Mouse (Mus musculus) embryo, embryonic 9.5 days (tissue): ENCODE results near the gene Mpeg1.

Experiments
- DNase-seq: peaks from one replicate; pipeline ENCODE4 v3.0.0-alpha.2; 2017; ENCODE audit errors: extremely low spot score

Gene Mpeg1

DNA sequence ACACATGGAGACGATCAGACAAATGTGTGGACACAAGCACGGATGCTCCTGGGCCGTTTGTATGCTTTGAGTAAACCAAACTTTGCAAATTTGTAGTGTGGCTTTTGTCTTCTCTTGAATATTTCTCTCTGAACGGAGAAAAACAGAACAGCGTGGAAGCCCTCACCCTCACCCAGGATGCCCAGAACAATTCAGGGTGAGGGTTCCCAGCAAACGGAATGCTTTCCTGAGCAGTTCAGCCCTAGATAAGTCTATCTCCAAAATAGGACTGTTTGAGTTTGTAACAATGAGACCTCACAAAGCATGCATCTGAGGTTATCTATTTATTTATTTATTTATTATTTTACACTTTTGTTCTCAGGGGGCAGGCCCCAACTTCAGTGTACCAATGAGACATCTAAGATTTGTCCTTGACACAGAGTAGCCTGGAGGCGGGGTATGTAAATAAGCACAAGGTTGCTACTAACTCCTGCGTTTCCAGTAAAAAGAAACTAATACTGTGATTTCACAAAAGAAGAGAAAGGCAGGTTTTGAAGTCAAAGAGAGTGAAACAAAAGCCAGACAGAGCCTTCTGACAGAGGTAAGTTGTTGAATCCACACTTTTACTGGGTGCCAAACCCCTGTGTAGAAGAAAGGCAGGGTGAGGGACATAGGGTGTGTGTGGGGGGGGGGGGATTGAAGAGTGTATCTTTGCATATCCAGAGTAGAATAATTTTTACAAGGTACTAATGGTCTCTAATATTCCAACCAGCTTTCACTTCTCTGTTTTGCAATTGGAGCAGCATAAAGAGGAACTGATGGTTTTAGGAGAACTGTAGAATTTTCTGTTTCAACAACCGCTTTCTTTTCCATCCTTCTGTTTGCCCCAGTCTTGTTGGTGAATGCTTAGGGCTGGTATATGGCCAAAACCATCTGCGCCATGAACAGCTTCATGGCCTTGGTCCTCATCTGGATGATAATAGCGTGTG lies at the start of gene Mpeg1:
Mpeg1 (plus strand) TSS at position 498 of the 968 bp plus-strand sequence.
- DNase-seq = no peak

DNA sequence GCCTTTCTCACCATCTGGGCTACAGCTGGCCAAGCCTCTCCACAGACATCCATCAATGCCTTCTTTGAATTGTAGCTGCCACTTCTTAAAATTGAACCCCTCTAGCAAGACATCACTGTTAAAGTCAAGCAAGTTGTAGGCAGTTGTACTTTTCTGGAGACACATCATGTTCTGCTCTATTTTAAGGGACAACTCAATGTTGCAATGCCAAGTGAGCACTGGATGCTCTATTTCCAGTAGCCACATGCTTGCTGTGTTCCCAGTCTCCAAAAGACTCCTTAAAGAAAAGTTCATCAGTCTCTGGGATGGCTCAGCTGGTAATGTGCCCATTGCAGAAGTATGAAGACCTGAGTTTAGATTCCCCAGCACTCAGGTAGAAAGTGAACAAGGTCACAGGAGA lies 46.8 kb upstream of the Mpeg1 start:
- no peak for DNase-seq

DNA sequence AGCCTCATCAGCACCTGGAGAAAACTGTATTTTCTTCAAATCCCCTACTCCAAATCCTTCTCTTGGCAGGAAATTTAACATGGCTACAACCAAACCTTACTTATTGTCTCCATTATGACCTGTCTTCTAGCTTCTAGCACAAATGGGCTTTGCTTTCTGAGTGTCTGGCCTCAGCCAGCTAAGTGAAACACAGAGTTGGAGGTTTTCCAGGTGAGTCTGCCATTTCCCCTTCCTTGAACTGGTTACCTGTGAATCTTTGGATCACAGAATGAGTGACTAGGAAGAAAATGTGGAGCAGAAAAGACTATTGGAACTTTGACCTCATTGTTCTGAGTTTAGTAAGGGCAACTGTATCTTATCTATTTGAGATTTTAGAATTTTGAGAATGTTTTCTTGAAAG lies 43.2 kb upstream of the Mpeg1 start, which contains the start of gene Olfr1441:
Olfr1441 (plus strand) TSS at position 73 of the 400 bp plus-strand sequence.
- no peak for DNase-seq

DNA sequence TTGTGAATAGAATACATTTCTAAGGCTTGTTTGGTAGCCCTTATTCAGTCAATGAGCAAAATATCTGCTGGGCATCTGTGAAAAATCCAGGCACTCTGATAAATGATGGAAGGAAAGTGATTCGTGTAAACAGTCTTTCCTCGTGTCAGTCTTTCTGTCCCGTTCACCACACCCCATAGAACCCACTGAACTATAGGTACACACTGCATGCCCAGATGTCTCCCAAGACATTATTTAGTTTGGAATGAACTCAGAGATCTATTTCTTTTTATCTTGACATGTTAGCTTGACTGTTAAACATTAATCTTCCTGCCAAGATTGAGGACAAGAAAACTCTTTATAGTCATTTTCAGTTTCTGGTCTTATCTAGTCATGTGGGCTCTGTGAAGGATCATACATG lies 42.3 kb upstream of the Mpeg1 start:
- no peak for DNase-seq

DNA sequence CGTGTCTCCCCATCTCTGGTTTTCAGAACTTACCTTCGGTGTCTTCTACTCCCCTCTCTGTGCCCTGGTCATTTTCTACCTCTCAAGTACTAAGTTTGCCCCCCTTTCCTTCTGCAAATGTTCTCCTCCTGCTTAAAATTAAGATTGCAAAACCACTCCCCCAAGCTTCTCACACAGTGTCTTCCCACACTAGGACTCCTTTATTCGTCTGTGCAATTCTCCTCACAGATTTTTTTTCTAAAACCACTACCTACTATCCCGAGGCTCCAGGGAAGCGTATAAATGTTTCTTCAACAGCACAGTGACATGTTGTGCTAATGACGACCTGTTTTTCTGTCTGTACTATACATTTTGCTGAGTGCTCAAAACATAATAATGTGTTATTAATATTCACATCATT lies 40.0 kb upstream of the Mpeg1 start:
- no peak for DNase-seq

DNA sequence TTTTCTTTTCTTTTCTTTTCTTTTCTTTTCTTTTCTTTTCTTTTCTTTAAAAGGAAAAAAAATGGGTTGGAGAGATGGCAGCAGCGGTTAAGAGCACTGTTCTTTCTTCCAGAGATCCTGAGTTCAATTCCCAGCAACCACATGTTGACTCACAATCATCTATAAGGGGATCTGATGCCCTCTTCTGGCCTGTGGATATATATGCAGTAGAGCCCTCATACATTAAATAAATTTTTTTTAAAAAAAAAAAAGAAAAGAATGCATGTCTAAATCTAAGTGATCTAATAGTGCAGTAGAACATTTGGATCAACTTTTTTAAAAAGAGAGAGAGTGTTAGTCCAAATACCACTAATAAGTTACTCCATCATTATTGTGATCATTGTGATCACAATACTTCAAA lies 38.9 kb upstream of the Mpeg1 start:
- DNase-seq = no peak

DNA sequence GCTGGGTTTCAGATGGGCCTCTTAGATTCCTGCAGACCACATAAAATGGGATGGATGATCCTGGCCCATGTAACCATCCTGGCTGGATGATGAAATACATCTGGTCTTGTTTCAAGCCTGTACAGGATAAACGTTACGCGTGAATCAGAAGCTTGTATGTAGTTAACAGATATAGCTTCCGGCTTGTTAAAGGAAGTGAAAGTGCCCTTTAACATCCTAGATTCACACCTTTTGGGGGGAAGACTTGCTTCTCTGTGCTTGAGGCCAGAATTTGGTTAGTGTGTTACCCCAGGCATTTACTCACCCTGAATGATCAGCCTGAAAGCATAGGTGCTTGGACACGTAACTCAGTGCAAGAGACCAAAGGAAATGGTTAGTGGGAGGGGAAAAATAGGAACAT lies 33.5 kb upstream of the Mpeg1 start:
- no peak for DNase-seq

DNA sequence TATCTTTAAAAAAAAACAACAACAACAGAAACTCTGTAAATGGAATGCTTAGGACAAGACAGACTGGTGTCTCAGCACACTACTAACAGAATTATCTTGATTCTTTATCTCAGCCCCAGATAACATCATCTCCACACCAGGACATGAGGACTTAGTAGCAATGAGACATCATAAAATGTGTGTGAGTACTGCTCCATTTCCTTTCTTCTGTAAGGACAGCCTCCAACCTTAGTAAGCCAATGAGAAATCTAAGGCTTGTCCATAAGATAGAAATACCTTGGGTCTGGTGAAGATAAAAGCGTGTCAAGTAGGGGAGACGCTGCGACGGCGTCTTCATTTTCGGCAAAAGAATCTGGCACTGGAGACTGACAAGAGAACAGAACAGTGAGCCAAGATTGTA lies 33.0 kb upstream of the Mpeg1 start, which contains the start of gene Pfpl:
Pfpl (plus strand) TSS at position 301 of the 400 bp plus-strand sequence.
- no peak for DNase-seq

DNA sequence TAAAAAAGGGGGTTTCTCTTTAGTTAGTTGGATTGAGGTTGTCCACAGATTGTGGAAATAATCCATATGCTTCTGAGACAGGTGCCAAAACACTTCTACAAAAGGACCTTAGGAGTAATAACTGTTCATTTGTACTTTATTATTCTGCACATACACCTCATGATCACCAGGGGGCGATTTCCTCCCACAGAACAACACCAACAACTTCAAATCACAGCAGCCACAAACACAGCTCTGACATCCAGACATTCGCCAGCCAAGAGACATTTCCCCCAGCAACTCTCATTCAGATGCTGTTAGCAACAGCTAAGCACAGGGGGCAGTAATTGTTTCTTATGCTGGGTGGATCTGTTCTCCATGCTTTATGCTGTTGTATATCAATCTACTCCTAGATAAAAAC lies 27.5 kb upstream of the Mpeg1 start:
- peak; percentile 19 for DNase-seq

DNA sequence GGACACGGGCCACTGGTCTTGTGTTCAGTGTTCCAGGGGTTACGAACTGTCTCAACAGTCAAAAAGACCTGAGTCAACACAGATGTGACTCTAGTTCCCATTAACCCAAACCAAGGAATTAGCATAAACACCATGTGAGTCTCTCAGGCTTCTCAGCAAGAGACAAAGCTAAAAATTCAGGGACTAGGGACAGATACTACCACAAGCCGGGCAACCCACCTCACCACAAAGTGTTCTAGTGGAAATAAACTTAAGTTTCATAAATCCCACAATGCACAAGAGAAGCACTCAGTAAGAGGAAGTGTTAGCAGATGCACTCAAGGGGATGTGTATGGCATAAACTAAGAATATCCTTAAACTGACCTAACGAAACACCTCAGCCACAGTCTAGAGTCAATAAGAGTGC lies 25.6 kb upstream of the Mpeg1 start:
- no peak for DNase-seq

DNA sequence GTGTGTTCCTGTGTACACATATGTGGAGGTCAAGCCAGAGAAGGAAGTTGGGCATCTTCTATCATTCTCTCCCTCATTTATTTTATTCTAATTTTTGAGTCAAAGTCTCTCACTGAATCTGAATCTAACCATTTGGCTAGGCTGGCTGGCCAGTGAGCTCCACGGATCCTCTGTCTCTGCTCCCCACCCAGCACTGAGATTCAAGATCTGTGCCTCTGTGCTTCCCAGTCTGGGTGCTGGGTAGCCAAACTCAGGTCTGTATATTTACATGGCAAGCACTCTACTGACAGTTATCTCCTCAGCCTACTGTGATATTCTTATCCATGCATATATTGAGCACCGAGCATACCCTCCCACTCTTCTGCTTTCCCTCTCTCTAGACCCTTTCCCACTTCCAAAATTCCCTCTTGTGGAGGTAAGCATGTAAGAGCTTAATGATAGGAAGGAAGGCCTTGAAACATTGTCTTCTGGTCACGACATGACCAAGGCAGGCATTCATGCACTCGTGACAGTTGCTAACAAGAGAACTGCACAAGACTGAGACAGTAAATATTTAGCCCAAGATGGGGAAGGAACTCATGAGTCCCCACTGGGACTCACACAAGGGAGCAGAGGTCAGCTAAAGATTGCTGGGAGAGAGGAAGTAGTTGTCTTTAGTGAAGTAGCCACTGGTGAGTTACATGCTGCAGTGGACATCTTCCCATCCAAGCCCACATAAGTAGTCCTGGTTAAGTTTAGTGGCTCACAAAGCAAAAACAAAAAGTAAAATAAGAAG lies 24.6 kb upstream of the Mpeg1 start:
- DNase-seq = no peak

DNA sequence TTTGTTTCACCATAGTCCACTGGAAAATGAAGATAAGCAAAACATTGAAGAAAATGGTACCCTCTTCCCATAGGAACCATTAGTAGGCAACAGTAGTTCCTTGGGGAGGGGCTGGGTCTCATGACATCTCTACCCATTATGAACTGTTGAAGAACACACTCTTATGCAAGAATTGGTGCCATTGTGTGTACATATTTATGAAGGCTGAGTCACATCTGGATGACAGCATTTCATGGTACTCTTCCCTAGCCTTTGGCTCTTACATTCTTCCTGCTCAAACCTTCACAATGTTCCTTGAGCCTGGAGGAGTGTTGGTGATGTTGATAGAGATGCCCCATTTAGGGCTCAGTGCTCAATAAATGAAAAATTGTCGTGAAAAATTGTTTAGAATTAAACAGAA lies 21.0 kb upstream of the Mpeg1 start:
- DNase-seq = no peak

DNA sequence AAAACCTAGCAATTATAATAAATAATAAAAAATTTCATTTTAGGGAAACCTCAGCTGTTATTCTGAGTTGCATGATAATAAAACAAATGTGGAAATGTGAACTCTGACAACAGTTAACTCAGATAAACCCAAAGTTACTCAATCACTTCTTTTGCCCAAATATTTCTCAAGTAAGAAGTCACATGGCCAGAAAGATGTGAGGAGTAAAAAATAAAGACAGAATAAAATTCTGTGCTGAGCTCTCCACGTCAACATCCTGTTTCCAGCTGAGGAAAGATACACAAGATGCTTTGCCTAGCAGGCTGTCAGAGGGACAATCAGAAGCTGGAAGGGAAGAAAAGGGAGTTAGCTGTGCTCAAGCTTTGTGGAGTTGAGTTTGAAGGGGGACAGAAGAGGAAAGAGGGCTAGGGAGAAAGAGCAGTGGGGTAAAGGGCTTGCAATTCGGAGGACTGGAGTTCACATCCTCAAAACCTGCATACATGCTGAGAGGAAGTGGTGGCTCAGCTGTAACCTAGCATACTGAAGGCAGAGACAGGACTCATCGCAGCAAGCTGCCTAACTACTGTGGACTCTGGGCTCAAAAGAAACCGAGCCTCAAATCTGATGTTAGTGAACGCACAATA lies 20.4 kb upstream of the Mpeg1 start:
- DNase-seq = no peak

DNA sequence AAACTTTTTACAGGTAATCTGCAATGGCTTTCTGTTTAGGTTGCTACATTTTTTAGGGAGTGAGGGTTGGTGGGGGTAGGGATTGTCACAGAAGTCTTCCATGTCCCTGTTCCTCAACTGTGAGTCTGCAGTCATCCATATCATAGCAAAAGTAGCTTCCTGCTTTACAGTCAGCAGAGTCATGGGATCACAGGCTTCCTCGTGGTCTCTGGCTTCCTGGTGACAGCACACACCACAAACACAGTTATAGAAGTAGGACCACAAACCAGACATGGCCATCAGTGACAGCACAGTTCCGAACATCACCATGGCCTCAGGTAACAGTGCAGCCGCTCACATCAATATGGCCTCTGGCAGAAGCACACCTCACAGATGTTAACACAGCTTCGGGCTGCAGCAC lies 18.0 kb upstream of the Mpeg1 start:
- DNase-seq = no peak

DNA sequence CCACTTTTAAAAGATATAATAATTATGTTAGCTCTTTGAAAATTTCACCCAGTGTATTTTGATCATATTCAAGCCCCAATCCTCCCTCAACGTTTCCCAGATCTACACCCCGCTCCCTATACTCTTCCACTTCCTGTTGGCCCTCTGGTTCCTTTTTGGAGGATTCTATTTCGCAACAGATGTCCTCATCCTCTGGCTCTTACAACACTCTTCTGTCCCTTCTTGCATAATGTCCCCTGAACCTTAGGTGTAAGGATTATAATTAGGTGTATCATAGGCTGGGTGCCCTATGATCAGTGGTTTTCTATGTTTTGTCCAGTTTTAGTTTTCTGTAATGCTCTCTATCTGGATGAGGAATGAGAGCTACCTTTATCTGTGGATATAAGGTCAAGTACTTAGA lies 15.6 kb upstream of the Mpeg1 start:
- DNase-seq = no peak

DNA sequence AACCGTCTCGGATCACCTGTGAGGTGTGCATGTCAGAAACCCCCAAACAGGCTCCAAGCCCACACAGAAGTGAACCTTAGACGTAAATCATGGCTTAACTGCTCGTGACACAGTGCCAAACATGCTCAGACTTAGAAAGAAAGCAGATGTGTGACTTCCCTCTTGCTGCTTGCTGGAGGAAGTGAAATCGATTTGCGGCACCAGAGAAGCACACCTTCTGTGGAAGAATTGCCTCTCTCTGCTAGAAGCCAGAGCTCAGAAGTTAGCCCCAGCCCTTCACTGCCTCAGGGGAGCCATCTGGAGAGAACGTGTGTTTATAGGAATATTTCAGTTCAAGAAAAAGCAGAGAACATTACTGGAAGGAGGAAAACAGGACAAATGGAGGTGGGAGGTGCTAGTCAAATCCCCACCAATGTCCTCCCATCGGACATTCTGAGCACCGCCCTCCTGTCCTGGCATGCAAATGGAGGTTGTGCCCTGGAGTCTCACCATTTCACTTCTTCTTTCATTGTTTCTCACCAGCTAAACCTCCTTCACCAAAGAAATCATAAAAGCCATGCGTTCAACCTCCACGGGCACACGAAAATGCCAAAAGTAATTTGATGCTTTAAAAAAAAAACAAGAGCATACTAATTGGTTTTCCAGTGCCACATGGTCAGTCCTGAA lies 3.0 kb upstream of the Mpeg1 start:
- DNase-seq = no peak

DNA sequence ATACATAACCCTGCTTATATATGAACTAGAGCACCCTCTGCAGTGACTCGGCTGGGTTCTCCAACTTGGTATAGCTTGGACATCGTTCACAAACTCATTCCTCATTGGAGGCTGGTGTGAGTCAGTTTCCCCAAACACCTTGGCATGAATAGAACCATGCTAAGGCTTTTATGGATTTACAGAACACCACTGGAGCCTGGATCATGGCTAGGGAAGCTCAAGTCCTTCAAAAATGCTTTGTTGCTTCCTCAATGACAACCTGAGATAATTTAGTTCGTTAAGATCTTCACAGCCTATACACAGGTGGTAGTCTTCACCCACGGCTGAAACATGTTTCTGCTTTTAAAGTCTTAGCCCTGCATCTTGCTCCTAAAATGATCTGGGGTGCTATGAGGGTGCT lies 1.1 kb upstream of the Mpeg1 start:
- DNase-seq = no peak

DNA sequence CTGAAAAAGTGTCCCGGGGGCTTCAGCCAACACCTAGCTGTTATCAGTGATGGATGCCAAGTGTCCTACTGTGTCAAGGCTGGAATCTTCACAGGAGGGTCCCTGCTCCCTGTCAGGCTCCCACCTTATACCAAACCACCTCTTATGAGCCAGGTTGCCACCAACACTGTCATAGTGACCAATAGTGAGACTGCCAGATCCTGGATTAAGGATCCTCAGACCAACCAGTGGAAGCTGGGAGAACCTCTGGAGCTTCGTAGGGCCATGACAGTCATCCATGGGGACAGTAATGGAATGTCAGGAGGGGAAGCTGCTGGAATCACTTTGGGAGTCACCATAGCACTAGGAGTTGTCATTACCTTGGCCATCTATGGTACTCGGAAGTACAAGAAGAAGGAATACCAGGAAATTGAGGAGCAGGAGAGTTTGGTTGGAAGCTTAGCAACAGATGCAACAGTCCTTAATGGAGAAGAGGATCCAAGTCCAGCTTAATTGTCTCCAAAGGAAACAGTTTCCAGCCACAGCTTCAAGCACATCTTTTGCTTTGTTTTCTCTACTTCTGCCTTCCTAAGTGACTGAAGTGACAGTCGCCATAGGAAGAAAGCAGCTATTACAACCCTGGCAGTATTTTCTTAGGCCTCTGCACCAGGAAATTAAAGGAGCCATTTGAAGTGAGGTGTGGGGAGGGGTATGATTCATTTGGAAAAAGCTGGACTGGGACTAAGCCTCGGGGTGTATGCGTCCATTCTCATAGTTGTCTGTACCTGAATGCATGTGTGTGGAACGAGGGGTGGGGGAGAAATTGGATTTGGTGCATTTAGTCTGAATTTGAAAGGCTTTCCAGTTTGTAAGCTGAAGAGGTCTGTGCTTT lies 2.5 kb downstream of the Mpeg1 start:
- DNase-seq = no peak

DNA sequence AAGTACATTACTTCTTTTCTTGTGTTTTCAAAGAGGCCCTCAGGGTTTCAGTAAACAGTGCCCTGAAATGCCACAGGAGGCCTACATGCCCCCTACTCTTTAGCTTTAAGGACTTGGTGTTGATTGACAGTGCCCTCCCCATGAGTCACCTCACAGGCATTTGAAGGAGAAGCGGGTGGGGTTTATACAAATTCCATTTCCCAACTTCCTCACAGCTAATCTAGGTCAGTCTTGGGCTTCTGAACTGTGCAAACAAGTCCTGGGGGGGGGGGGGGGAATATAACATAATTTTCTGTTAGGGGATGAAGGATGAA lies 3.1 kb downstream of the Mpeg1 start:
- DNase-seq = no peak

DNA sequence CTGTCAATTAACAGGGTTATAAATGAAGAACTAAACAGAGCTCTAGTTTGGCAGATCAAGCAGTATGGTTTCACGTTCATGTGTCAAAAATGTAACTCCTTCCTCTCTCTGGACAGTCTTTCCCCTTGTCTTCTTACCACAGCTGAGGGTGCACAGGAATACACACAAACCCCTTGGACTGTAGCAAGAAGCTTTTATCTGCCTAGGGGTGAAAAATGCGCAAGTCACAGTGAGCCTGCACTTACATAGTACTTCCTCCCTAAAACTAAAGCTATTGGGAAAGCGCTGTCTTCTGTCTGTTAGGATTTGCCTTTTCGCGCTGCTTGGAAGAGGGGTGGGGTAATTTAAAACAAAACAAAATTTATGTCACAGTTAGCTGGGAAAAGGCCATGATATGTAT lies 3.5 kb downstream of the Mpeg1 start:
- DNase-seq = no peak

DNA sequence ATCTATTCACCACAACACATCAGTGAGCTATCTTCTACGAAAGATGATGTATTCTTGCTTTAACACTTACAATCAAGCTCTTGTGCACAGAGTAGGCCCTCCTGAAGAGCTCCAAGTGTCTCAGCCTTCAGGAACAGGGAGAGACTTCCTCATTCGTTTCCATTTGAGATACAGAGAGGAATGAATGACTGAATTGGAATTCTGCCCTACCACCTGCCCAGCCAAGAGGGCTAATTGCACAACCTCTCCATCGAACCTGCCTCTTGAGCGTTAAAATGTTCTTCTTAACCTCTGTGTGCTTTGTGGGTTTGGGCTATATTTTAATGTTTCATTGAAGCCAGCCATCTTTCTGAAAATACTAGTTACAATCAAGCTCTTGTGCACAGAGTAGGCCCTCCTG lies 4.1 kb downstream of the Mpeg1 start:
- DNase-seq = no peak
